Mouse (Mus musculus) granulocyte monocyte progenitor cell, adult 5-6 weeks (primary cell): Measurements from ENCODE around the gene Gm21913. TPM values are rescaled to one million over a fixed set of nuclear protein-coding genes. Genes with fewer than 3 reads are reported as not detected.
"Not testable (repeated sequence)": the region's sequence is repeated elsewhere in the genome, so short reads cannot be mapped to it uniquely, and the experiment has no call there.

Source experiments
- ATAC-seq: replicated peaks from 2 replicates; pipeline ENCODE4 v1.8.0; 2016; ENCODE audit warnings: mild to moderate bottlenecking, moderate TSS enrichment, inconsistent platforms; ENCODE audit not compliant: poor library complexity, severe bottlenecking
- total RNA-seq, 2 experiments: library from RNA; stranded (forward) in 1 of 2; stranded (reverse) in 1 of 2; fragments of 200-712, 200-1000 nt in 1 of 2; fragments of >200 nt in 1 of 2; fragmentation: Nextera tagmentation in 1 of 2; gene quantifications; 2 replicates each; pipeline ENCODE4 v1.2.3; 2014 to 2017

Gene Gm21913
- total RNA-seq (2014; fragmentation: Nextera tagmentation) = not detected in 2 replicates
- total RNA-seq (2017) = not detected in 2 replicates

DNA sequence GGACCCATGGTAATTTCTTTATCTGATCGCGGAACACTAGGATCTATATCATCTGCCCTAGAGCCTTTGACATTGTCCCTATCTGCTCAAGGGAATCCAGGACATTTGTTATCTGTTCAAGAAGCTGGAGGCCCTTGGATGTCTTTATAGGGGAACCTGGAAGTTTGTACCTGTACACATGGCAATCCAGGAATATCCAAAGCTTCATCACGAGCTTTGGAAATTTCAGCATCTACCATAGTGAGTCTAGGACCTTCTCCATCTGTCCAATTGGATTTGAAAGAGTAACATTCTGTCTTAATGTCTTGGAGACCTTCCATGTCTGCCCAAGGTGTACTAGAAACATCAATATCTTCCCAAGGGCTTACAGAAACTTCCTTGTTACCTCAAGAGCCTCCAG lies at the start of gene Gm21913:
Gene Gm21913 (plus strand): TSS at position 301 of the 400 bp plus-strand sequence.
- ATAC-seq = not testable (repeated sequence)

Other genes starting within 250 kb of the Gm21913 start
- gene Gm29110, start 153.4 kb upstream of the Gm21913 start, total RNA-seq (2014; fragmentation: Nextera tagmentation) = not detected in 2 replicates
- gene Gm29110, start 153.4 kb upstream of the Gm21913 start, total RNA-seq (2017) = not detected in 2 replicates